Mouse (Mus musculus) kidney, postnatal 25 days (tissue): ENCODE results near the gene Hoxa10.

ENCODE experiments used
- DNase-seq, 2 experiments: peaks; one replicate each; pipeline ENCODE4 v3.0.0; 2021; ENCODE audit warnings: mixed read lengths in 2 of 2

Gene Hoxa10

GRCm38 (mm10) chr6:52262463-52263320 is 22.0 kb upstream of the Hoxa10 start:
- DNase-seq: no peak

GRCm38 (mm10) chr6:52261751-52262462 is 21.3 kb upstream of the Hoxa10 start:
- DNase-seq: no peak

- no peak for DNase-seq
These were observed 20.3 kb upstream of the Hoxa10 start, which contains the start of gene Hoxa13 for GRCm38 (mm10) chr6:52260654-52261575. Gene Hoxa13 (minus strand): TSS chr6:52260880.

- no peak for DNase-seq
These were observed 19.2 kb upstream of the Hoxa10 start for GRCm38 (mm10) chr6:52259811-52260261.

GRCm38 (mm10) chr6:52259081-52259790 is 18.6 kb upstream of the Hoxa10 start:
- DNase-seq: no peak

- DNase-seq: peak; percentile 85 to 95
These were observed 16.3 kb upstream of the Hoxa10 start for GRCm38 (mm10) chr6:52256956-52257355.

GRCm38 (mm10) chr6:52253511-52254500 is 13.2 kb upstream of the Hoxa10 start:
- DNase-seq: no peak

- no peak for DNase-seq
These were observed 12.2 kb upstream of the Hoxa10 start for GRCm38 (mm10) chr6:52252775-52253376.

- no peak for DNase-seq
These were observed 11.5 kb upstream of the Hoxa10 start for GRCm38 (mm10) chr6:52252016-52252774.

- DNase-seq: no peak
These were observed 10.7 kb upstream of the Hoxa10 start for GRCm38 (mm10) chr6:52251177-52251879.

GRCm38 (mm10) chr6:52249826-52250225 is 9.2 kb upstream of the Hoxa10 start:
- DNase-seq: peak in 1 of 2 experiments; percentile 21

GRCm38 (mm10) chr6:52249415-52249738 is 8.7 kb upstream of the Hoxa10 start:
- peak in 1 of 2 experiments; percentile 24 for DNase-seq

- peak in 1 of 2 experiments; percentile 28 for DNase-seq
These were observed 8.2 kb upstream of the Hoxa10 start for GRCm38 (mm10) chr6:52248638-52249414.

- DNase-seq: peak in 1 of 2 experiments; percentile 35
These were observed 7.3 kb upstream of the Hoxa10 start for GRCm38 (mm10) chr6:52247766-52248637.

- peak in 1 of 2 experiments; percentile 20 for DNase-seq
These were observed 6.3 kb upstream of the Hoxa10 start for GRCm38 (mm10) chr6:52246916-52247315.

- DNase-seq: peak; percentile 36 to 46
These were observed 5.7 kb upstream of the Hoxa10 start for GRCm38 (mm10) chr6:52246403-52246803.

- DNase-seq: peak; percentile 62 to 73
These were observed 5.1 kb upstream of the Hoxa10 start, which contains the start of gene Hoxa11 for GRCm38 (mm10) chr6:52245757-52246142. Gene Hoxa11 (minus strand): TSS chr6:52245810.
